Mouse (Mus musculus): ENCODE results near the gene Atf6. TPM values are rescaled to one million over a fixed set of nuclear protein-coding genes. Genes with fewer than 3 reads are reported as not detected.

Atf6 gene
- total RNA-seq, 1 experiment, result 33.2 TPM

GRCm38 (mm10) chr1:170908341-170908740, 40.8 kb upstream of the Atf6 start:
- no peak for TF ChIP-seq MAFK (IDR thresholded peaks at IDR 0.05; ENCODE audit: insufficient read depth, low read depth, low read length)
- no peak for TF ChIP-seq CHD2 (IDR thresholded peaks at IDR 0.05; ENCODE audit: low read depth, low read length)
- no peak for TF ChIP-seq ZNF384 (IDR thresholded peaks at IDR 0.05; ENCODE audit: low read depth, low read length)
- TF ChIP-seq HCFC1 (IDR thresholded peaks at IDR 0.05; ENCODE audit: borderline replicate concordance, insufficient read depth, low read length), result no peak
- no peak for TF ChIP-seq ZC3H11A (IDR thresholded peaks at IDR 0.05; ENCODE audit: borderline replicate concordance, low read depth, low read length)
- H3K4me3 ChIP-seq (ENCODE audit: insufficient read depth in 1 of 2, low read depth in 1 of 2, low read length in 2 of 2, poor library complexity in 1 of 2, severe bottlenecking in 1 of 2), result peak overlapping the region; percentile 61 to 68
- peaks cover 2% of the 10 kb centered on the region in 2 experiments; a peak in 1 of 4 replicates for H3K4me1 ChIP-seq (ENCODE audit: control insufficient read depth in 2 of 2, insufficient read depth in 2 of 2, low read length in 2 of 2, poor library complexity in 1 of 2)
- in situ Hi-C loops (cut with MboI; ENCODE audit: low sequenced_read_pairs in 2 of 2, unreplicated experiment in 2 of 2), result no loop called here
- H3K36me3 ChIP-seq (ENCODE audit: control insufficient read depth, insufficient read depth, low read length, poor library complexity, severe bottlenecking), result no peaks in the 10 kb centered on the region
- DNase-seq (ENCODE audit: low read depth, low spot score), result no peak
- H3K9me3 ChIP-seq (ENCODE audit: control insufficient read depth, insufficient read depth, low read depth, low read length), result no peaks in the 10 kb centered on the region
- no peak overlapping the region for H3K27ac ChIP-seq (ENCODE audit: insufficient read depth, low read depth, low read length, poor library complexity, severe bottlenecking)
- H3K9ac ChIP-seq (ENCODE audit: insufficient read depth, low read depth, low read length, poor library complexity, severe bottlenecking), result no peak overlapping the region

DNA sequence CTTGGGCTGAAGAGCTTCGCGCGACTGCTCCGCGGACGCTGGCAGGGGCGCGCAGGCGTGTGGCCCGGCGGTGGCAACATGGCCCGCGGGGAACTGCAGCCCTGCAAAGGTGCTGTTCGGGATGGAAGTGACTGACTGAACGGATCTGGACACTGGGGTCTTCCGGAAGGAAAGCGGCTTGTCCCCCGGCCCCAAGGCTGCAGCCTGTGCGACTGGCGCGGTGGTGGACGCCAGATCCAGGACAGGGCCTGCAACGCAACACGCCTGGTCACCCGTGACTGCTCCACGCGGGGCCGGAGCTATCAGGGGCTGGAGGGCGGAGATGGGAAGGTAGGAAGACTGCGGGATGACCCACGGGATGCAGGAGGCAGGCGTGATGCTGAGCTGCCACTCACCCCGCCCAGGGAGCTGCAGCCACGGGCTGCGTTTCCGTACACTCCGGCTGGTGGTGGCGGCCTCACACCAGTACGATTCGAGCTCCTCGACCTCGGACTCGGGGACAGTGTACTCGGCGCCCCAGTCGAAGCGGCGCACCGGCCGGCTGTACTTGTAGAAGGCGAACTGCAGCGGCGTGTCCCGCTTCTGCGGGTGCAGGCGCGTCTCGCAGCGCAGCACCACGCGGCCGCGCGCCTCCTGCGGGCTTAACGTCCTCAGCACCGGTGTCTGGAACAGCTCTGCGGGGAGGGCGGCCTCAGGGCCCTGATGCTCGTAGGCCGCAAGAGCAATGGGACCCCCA, 40.1 kb upstream of the Atf6 start:
- H3K9me3 ChIP-seq (ENCODE audit: control insufficient read depth, insufficient read depth, low read depth, low read length), result no peaks in the 10 kb centered on the region
- peak overlapping the region; percentile 61 to 68; a peak in 3 of 4 replicates for H3K4me3 ChIP-seq (ENCODE audit: insufficient read depth in 1 of 2, low read depth in 1 of 2, low read length in 2 of 2, poor library complexity in 1 of 2, severe bottlenecking in 1 of 2)
- DNase-seq (ENCODE audit: low read depth, low spot score), result no peak
- in situ Hi-C loops (cut with MboI; ENCODE audit: low sequenced_read_pairs in 2 of 2, unreplicated experiment in 2 of 2), result no loop called here
- H3K9ac ChIP-seq (ENCODE audit: insufficient read depth, low read depth, low read length, poor library complexity, severe bottlenecking), result peak overlapping the region; percentile 49
- no peak overlapping the region for H3K27ac ChIP-seq (ENCODE audit: insufficient read depth, low read depth, low read length, poor library complexity, severe bottlenecking)
- no peak for TF ChIP-seq ZNF384 (IDR thresholded peaks at IDR 0.05; ENCODE audit: low read depth, low read length)
- H3K36me3 ChIP-seq (ENCODE audit: control insufficient read depth, insufficient read depth, low read length, poor library complexity, severe bottlenecking), result no peaks in the 10 kb centered on the region
- peaks cover 2% of the 10 kb centered on the region in 2 experiments; a peak in 1 of 4 replicates for H3K4me1 ChIP-seq (ENCODE audit: control insufficient read depth in 2 of 2, insufficient read depth in 2 of 2, low read length in 2 of 2, poor library complexity in 1 of 2)

- H3K4me3 ChIP-seq (ENCODE audit: insufficient read depth in 1 of 2, low read depth in 1 of 2, low read length in 2 of 2, poor library complexity in 1 of 2, severe bottlenecking in 1 of 2), result peak overlapping the region; percentile 61 to 68; a peak in 3 of 4 replicates
- peaks cover 2 to 4% of the 10 kb centered on the region in 2 experiments; a peak in 1 of 4 replicates for H3K4me1 ChIP-seq (ENCODE audit: control insufficient read depth in 2 of 2, insufficient read depth in 2 of 2, low read length in 2 of 2, poor library complexity in 1 of 2)
- DNase-seq (ENCODE audit: low read depth, low spot score), result no peak
- TF ChIP-seq MAFK (IDR thresholded peaks at IDR 0.05; ENCODE audit: insufficient read depth, low read depth, low read length) (no peak), ZNF384 (IDR thresholded peaks at IDR 0.05; ENCODE audit: low read depth, low read length) (no peak), HCFC1 (IDR thresholded peaks at IDR 0.05; ENCODE audit: borderline replicate concordance, insufficient read depth, low read length) (no peak), CHD2 (IDR thresholded peaks at IDR 0.05; ENCODE audit: low read depth, low read length) (no peak), ZC3H11A (IDR thresholded peaks at IDR 0.05; ENCODE audit: borderline replicate concordance, low read depth, low read length) (no peak)
- in situ Hi-C loops (cut with MboI; ENCODE audit: low sequenced_read_pairs in 2 of 2, unreplicated experiment in 2 of 2), result no loop called here
- no peak overlapping the region; the same call in 1 of the 2 replicates for H3K9ac ChIP-seq (ENCODE audit: insufficient read depth, low read depth, low read length, poor library complexity, severe bottlenecking)
- H3K27ac ChIP-seq (ENCODE audit: insufficient read depth, low read depth, low read length, poor library complexity, severe bottlenecking), result no peak overlapping the region
- H3K9me3 ChIP-seq (ENCODE audit: control insufficient read depth, insufficient read depth, low read depth, low read length), result no peaks in the 10 kb centered on the region
- H3K36me3 ChIP-seq (ENCODE audit: control insufficient read depth, insufficient read depth, low read length, poor library complexity, severe bottlenecking), result no peaks in the 10 kb centered on the region
These were observed 39.5 kb upstream of the Atf6 start for GRCm38 (mm10) chr1:170907111-170907455.

DNA sequence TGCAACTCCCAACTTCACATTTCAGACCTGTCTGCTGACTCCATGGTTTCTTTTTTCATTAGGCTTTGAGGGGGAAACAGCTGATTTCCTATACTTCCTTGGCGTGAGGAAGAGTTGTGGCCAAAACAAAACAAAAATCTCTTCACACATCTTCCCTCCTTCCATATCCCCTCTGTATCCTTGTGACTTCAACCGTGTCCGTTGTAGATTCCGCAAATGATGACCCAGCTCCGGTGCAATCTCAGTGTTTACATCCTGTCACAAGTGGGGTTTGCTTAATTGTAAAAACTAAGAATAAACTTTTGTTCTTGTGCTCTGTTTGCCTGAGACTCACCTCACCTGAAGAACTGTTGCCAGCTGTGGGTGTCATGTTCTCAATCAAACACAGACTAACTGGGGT, 35.9 kb upstream of the Atf6 start:
- in situ Hi-C loops (cut with MboI; ENCODE audit: low sequenced_read_pairs in 2 of 2, unreplicated experiment in 2 of 2), result no loop called here
- Histone ChIP-seq H3K27ac (ENCODE audit: insufficient read depth, low read depth, low read length, poor library complexity, severe bottlenecking) (no peak overlapping the region), H3K9me3 (ENCODE audit: control insufficient read depth, insufficient read depth, low read depth, low read length) (no peaks in the 10 kb centered on the region)

More for the DNA sequence above, 35.9 kb upstream of the Atf6 start:
- Histone ChIP-seq H3K36me3 (ENCODE audit: control insufficient read depth, insufficient read depth, low read length, poor library complexity, severe bottlenecking) (no peaks in the 10 kb centered on the region), H3K4me3 (ENCODE audit: insufficient read depth in 1 of 2, low read depth in 1 of 2, low read length in 2 of 2, poor library complexity in 1 of 2, severe bottlenecking in 1 of 2) (no peak overlapping the region), H3K9ac (ENCODE audit: insufficient read depth, low read depth, low read length, poor library complexity, severe bottlenecking) (no peak overlapping the region), H3K4me1 (ENCODE audit: control insufficient read depth in 2 of 2, insufficient read depth in 2 of 2, low read length in 2 of 2, poor library complexity in 1 of 2) (peaks cover 2 to 3% of the 10 kb centered on the region in 2 experiments; a peak in 1 of 4 replicates)
- TF ChIP-seq MAFK (IDR thresholded peaks at IDR 0.05; ENCODE audit: insufficient read depth, low read depth, low read length) (no peak), HCFC1 (IDR thresholded peaks at IDR 0.05; ENCODE audit: borderline replicate concordance, insufficient read depth, low read length) (no peak), ZC3H11A (IDR thresholded peaks at IDR 0.05; ENCODE audit: borderline replicate concordance, low read depth, low read length) (no peak), CHD2 (IDR thresholded peaks at IDR 0.05; ENCODE audit: low read depth, low read length) (no peak), ZNF384 (IDR thresholded peaks at IDR 0.05; ENCODE audit: low read depth, low read length) (no peak)
- no peak for DNase-seq (ENCODE audit: low read depth, low spot score)
